Mouse (Mus musculus) midbrain, postnatal 0 days (tissue): Measurements from ENCODE around the gene Eed. TPM values are rescaled to one million over a fixed set of nuclear protein-coding genes. Genes with fewer than 3 reads are reported as not detected.

Experiments used
- ATAC-seq: fragments of 200-750 bp; cut with Nextera tagmentation; 2 replicates; pipeline ENCODE4 v1.8.0; 2017; ENCODE audit warnings: moderate number of reproducible peaks, mild to moderate bottlenecking, moderate TSS enrichment, moderate library complexity; ENCODE audit not compliant: low FRiP score
- DNase-seq: peaks from one replicate; pipeline ENCODE4 v3.0.0-alpha.2; 2015; ENCODE audit warnings: low spot score
- H3K27ac ChIP-seq: fragments of 300-500 bp; sonication (generic); 2 replicates; pipeline ENCODE4 v1.5.1; 2014; ENCODE audit warnings: low read depth, mild to moderate bottlenecking, low read length, mixed read lengths
- H3K27me3 ChIP-seq: fragments of 300-500 bp; sonication (generic); 2 replicates; pipeline ENCODE4 v1.6.1; 2014; ENCODE audit warnings: low read length, control low read depth, mixed read lengths; ENCODE audit not compliant: insufficient read depth
- H3K36me3 ChIP-seq: fragments of 300-500 bp; sonication (generic); 2 replicates; pipeline ENCODE4 v1.6.1; 2014; ENCODE audit warnings: low read length, control low read depth, mixed read lengths; ENCODE audit not compliant: insufficient read depth
- H3K4me1 ChIP-seq: fragments of 300-500 bp; sonication (generic); 2 replicates; pipeline ENCODE4 v1.6.1; 2014; ENCODE audit warnings: mild to moderate bottlenecking, control low read depth, antibody characterized with exemption, low read length, mixed read lengths; ENCODE audit not compliant: insufficient read depth
- H3K4me2 ChIP-seq: fragments of 300-500 bp; sonication (generic); 2 replicates; pipeline ENCODE4 v1.6.1; 2014; ENCODE audit warnings: low read depth, mild to moderate bottlenecking, low read length, mixed read lengths; ENCODE audit not compliant: poor library complexity, severe bottlenecking
- H3K4me3 ChIP-seq: fragments of 300-500 bp; sonication (generic); 2 replicates; pipeline ENCODE4 v1.5.1; 2014; ENCODE audit warnings: low read depth, mild to moderate bottlenecking, low read length, moderate library complexity
- H3K9ac ChIP-seq: fragments of 300-500 bp; sonication (generic); replicated peaks from 2 replicates; pipeline ENCODE4 v1.6.1; 2014; ENCODE audit warnings: mild to moderate bottlenecking, low read length, moderate library complexity, mixed read lengths; ENCODE audit not compliant: poor library complexity, severe bottlenecking
- H3K9me3 ChIP-seq: fragments of 300-500 bp; sonication (generic); 2 replicates; pipeline ENCODE4 v1.6.1; 2016; ENCODE audit warnings: low read length, control low read depth
- CTCF ChIP-seq: IDR thresholded peaks from 2 replicates; pipeline ENCODE4 v1.5.1; 2016; ENCODE audit warnings: antibody characterized with exemption, mild to moderate bottlenecking
- WGBS: fragments of 180-500 bp; shearing (Covaris S2); extraction: QIAGEN DNeasy Blood & Tissue Kit; methylation state at CpG from one replicate; pipeline ENCODE4 v1.1.7; 2014; 5-methylcytosine and 5-hydroxymethylcytosine counted together
- polyA plus RNA-seq: library from polyadenylated mRNA; unstranded; fragments of >200 nt; fragmentation: Nextera tagmentation; extraction: Ambion mirVana; gene quantifications from 2 replicates; pipeline ENCODE4 v1.2.1, GENCODE M21; 2015
- total RNA-seq: library from RNA; depleted of rRNA; stranded (reverse); fragments of >200 nt; gene quantifications from 2 replicates; pipeline ENCODE4 v1.2.3, GENCODE M21; 2014

Gene Eed
- total and polyA plus RNA-seq, 2 experiments from 2014 or later, result 18.0 to 29.5 TPM

- H3K4me3 ChIP-seq, result no peak overlapping the region
- no peaks in the 10 kb centered on the region for H3K27me3 ChIP-seq
- ATAC-seq (no peak), DNase-seq (no peak)
- no peaks in the 10 kb centered on the region for H3K9me3 ChIP-seq
- H3K4me2 ChIP-seq, result no peak overlapping the region
- no peak overlapping the region for H3K9ac ChIP-seq
- no peak overlapping the region for H3K27ac ChIP-seq
- no peak for TF ChIP-seq CTCF
- 77% methylated on average over 4 of the region's 4 CpGs for WGBS
- H3K36me3 ChIP-seq, result no peaks in the 10 kb centered on the region
- H3K4me1 ChIP-seq, result no peaks in the 10 kb centered on the region
These were observed 31.4 kb downstream of the Eed start for GRCm38 (mm10) chr7:89949403-89949802.

GRCm38 (mm10) chr7:89948026-89948425 lies 32.8 kb downstream of the Eed start:
- Histone ChIP-seq H3K9ac (no peak overlapping the region), H3K27ac (no peak overlapping the region), H3K9me3 (no peaks in the 10 kb centered on the region), H3K27me3 (no peaks in the 10 kb centered on the region), H3K36me3 (no peaks in the 10 kb centered on the region), H3K4me1 (no peaks in the 10 kb centered on the region), H3K4me2 (no peak overlapping the region), H3K4me3 (no peak overlapping the region)
- 84% methylated on average over 7 of the region's 7 CpGs for WGBS
- ATAC-seq (no peak), DNase-seq (peak; percentile 2)
- no peak for TF ChIP-seq CTCF

GRCm38 (mm10) chr7:89940571-89941463 lies 40.0 kb downstream of the Eed start, which contains the start of gene Hikeshi:
TSS of gene Hikeshi (minus strand) at chr7:89941204.
- H3K4me3 ChIP-seq, result peak within 1 kb of the TSS; percentile 78
- ATAC-seq (peak; percentile 99), DNase-seq (peak; percentile 99)
- peak within 1 kb of the TSS; percentile 75 for H3K9ac ChIP-seq
- H3K9me3 ChIP-seq, result no peaks in the 10 kb centered on the region
- no peaks in the 10 kb centered on the region for H3K36me3 ChIP-seq
- no peak for TF ChIP-seq CTCF
- H3K27me3 ChIP-seq, result no peaks in the 10 kb centered on the region
- under 1% methylated on average over 45 of the region's 45 CpGs for WGBS
- H3K4me2 ChIP-seq, result peak within 1 kb of the TSS; percentile 57
- peaks cover 7% of the 10 kb centered on the region for H3K4me1 ChIP-seq
- peak within 1 kb of the TSS; percentile 79 for H3K27ac ChIP-seq

- Histone ChIP-seq H3K9ac (peak overlapping the region; percentile 75), H3K9me3 (no peaks in the 10 kb centered on the region), H3K4me3 (peak overlapping the region; percentile 78), H3K27me3 (no peaks in the 10 kb centered on the region), H3K27ac (no peak overlapping the region), H3K4me2 (peak overlapping the region; percentile 57), H3K4me1 (peaks cover 7% of the 10 kb centered on the region), H3K36me3 (0 out of 2 replicates have a peak, but pooled peaks cover under 1% of the 10 kb centered on the region)
- 42% methylated on average over 15 of the region's 15 CpGs for WGBS
- DNase-seq (peak; percentile 19), ATAC-seq (no peak)
- TF ChIP-seq CTCF, result no peak
These were observed 41.1 kb downstream of the Eed start for GRCm38 (mm10) chr7:89939497-89940353.

- no peaks in the 10 kb centered on the region for H3K27me3 ChIP-seq
- DNase-seq (no peak), ATAC-seq (no peak)
- 99% methylated on average over 15 of the region's 15 CpGs for WGBS
- no peaks in the 10 kb centered on the region for H3K4me1 ChIP-seq
- H3K4me2 ChIP-seq, result no peak overlapping the region
- no peak overlapping the region for H3K4me3 ChIP-seq
- no peak overlapping the region for H3K9ac ChIP-seq
- no peak for TF ChIP-seq CTCF
- H3K36me3 ChIP-seq, result peaks cover 3% of the 10 kb centered on the region; the same call in 1 of the 2 replicates
- H3K27ac ChIP-seq, result no peak overlapping the region
- H3K9me3 ChIP-seq, result no peaks in the 10 kb centered on the region
These were observed 57.2 kb downstream of the Eed start for GRCm38 (mm10) chr7:89923441-89924180.
